Mouse (Mus musculus): ENCODE data around the gene Gata2. TPM values are rescaled to one million over a fixed set of nuclear protein-coding genes. Genes with fewer than 3 reads are reported as not detected.

Gene Gata2
- polyA plus RNA-seq, 1 experiment from 2014 or later: 31.6 TPM

- peak overlapping the region; percentile 90 for H3K4me2 ChIP-seq (ENCODE audit: low read depth, low read length)
- peaks cover 84% of the 10 kb centered on the region for H3K27me3 ChIP-seq (replicated peaks; ENCODE audit: control insufficient read depth, insufficient read depth, low read length)
- no peak overlapping the region for H3K27ac ChIP-seq (replicated peaks; ENCODE audit: low read depth, low read length)
- WGBS: 3% methylated on average over 49 of the region's 49 CpGs
- no peak for ATAC-seq (ENCODE audit: low read depth)
- H3K4me1 ChIP-seq (ENCODE audit: control insufficient read depth, insufficient read depth, low read length): 0 out of 2 replicates have a peak, but pooled peaks cover 9% of the 10 kb centered on the region
- no peak overlapping the region for H3K9ac ChIP-seq (ENCODE audit: low read depth, low read length)
- H3K4me3 ChIP-seq (ENCODE audit: low read depth, low read length): peak overlapping the region; percentile 54
- no peaks in the 10 kb centered on the region for H3K9me3 ChIP-seq (ENCODE audit: control insufficient read depth, low read length)
- no peak for DNase-seq (ENCODE audit: low spot score)
- H3K36me3 ChIP-seq (ENCODE audit: control insufficient read depth, insufficient read depth, low read length): no peaks in the 10 kb centered on the region
Observed at GRCm38 (mm10) chr6:88190310-88191023, 3.2 kb upstream of the Gata2 start.

DNA sequence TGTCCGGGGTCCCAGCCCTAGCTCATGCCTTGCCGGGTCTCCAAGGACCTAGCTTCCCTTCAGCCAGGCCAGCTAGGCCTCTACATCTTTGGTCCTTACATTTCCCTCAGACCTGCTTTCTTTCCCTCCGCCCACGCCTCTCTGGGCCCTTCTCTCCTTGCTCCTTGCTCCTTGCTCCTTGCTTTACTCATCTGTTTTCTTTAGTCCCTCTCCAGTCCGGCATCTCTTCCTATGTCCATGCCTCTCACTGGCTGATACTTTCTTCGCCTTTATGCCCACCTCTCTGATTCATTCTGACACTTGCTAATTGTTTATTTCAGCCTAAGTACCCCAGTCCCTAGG is 2.7 kb upstream of the Gata2 start:
- 27% methylated on average over 6 of the region's 6 CpGs for WGBS

GRCm38 (mm10) chr6:88191411-88192070 is 2.1 kb upstream of the Gata2 start:
- DNase-seq (ENCODE audit: low spot score) (no peak), ATAC-seq (ENCODE audit: low read depth) (no peak)
- Histone ChIP-seq H3K27ac (replicated peaks; ENCODE audit: low read depth, low read length) (no peak overlapping the region), H3K9ac (ENCODE audit: low read depth, low read length) (no peak overlapping the region), H3K27me3 (replicated peaks; ENCODE audit: control insufficient read depth, insufficient read depth, low read length) (peaks cover 93% of the 10 kb centered on the region), H3K4me3 (ENCODE audit: low read depth, low read length) (no peak overlapping the region), H3K9me3 (ENCODE audit: control insufficient read depth, low read length) (no peaks in the 10 kb centered on the region), H3K4me1 (ENCODE audit: control insufficient read depth, insufficient read depth, low read length) (0 out of 2 replicates have a peak, but pooled peaks cover 9% of the 10 kb centered on the region), H3K36me3 (ENCODE audit: control insufficient read depth, insufficient read depth, low read length) (no peaks in the 10 kb centered on the region), H3K4me2 (ENCODE audit: low read depth, low read length) (no peak overlapping the region)
- 25% methylated on average over 4 of the region's 4 CpGs for WGBS

More for the DNA sequence above, 2.7 kb upstream of the Gata2 start:
- Histone ChIP-seq H3K27ac (replicated peaks; ENCODE audit: low read depth, low read length) (no peak overlapping the region), H3K27me3 (replicated peaks; ENCODE audit: control insufficient read depth, insufficient read depth, low read length) (peaks cover 90% of the 10 kb centered on the region), H3K4me3 (ENCODE audit: low read depth, low read length) (no peak overlapping the region), H3K4me1 (ENCODE audit: control insufficient read depth, insufficient read depth, low read length) (0 out of 2 replicates have a peak, but pooled peaks cover 9% of the 10 kb centered on the region), H3K9me3 (ENCODE audit: control insufficient read depth, low read length) (no peaks in the 10 kb centered on the region), H3K4me2 (ENCODE audit: low read depth, low read length) (no peak overlapping the region), H3K36me3 (ENCODE audit: control insufficient read depth, insufficient read depth, low read length) (no peaks in the 10 kb centered on the region), H3K9ac (ENCODE audit: low read depth, low read length) (no peak overlapping the region)
- no peak for DNase-seq (ENCODE audit: low spot score)
- no peak for ATAC-seq (ENCODE audit: low read depth)

DNA sequence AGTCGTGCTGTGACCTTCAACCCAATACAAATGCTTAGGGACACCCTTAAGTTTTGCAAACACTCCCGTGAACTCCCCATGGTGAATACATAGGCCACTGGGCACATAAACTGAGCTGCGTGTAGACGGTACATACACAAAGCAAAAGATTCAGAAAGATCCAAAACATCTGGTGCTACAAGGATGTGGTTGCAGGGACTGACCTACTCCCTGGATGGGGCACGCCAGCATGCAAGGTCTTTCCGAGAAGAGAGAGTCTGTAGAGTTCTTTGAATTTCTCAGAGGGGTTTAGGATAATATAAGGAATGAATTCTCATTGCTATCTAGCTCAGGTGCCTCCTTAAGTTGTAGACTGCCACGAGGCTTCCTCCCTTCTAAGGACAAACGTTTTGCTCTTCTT is 935 bp upstream of the Gata2 start:
- no peak overlapping the region for H3K9ac ChIP-seq (ENCODE audit: low read depth, low read length)
- H3K4me3 ChIP-seq (ENCODE audit: low read depth, low read length): no peak overlapping the region
- 0 out of 2 replicates have a peak overlapping the region, but pooled peaks have one; percentile 77 for H3K4me2 ChIP-seq (ENCODE audit: low read depth, low read length)
- no peaks in the 10 kb centered on the region for H3K9me3 ChIP-seq (ENCODE audit: control insufficient read depth, low read length)
- no peak for ATAC-seq (ENCODE audit: low read depth)
- H3K4me1 ChIP-seq (ENCODE audit: control insufficient read depth, insufficient read depth, low read length): peaks cover 15% of the 10 kb centered on the region; the same call in 1 of the 2 replicates
- H3K27me3 ChIP-seq (replicated peaks; ENCODE audit: control insufficient read depth, insufficient read depth, low read length): peaks cover 99% of the 10 kb centered on the region
- WGBS: 15% methylated on average over 8 of the region's 8 CpGs
- no peaks in the 10 kb centered on the region for H3K36me3 ChIP-seq (ENCODE audit: control insufficient read depth, insufficient read depth, low read length)
- no peak for DNase-seq (ENCODE audit: low spot score)
- no peak overlapping the region for H3K27ac ChIP-seq (replicated peaks; ENCODE audit: low read depth, low read length)

DNA sequence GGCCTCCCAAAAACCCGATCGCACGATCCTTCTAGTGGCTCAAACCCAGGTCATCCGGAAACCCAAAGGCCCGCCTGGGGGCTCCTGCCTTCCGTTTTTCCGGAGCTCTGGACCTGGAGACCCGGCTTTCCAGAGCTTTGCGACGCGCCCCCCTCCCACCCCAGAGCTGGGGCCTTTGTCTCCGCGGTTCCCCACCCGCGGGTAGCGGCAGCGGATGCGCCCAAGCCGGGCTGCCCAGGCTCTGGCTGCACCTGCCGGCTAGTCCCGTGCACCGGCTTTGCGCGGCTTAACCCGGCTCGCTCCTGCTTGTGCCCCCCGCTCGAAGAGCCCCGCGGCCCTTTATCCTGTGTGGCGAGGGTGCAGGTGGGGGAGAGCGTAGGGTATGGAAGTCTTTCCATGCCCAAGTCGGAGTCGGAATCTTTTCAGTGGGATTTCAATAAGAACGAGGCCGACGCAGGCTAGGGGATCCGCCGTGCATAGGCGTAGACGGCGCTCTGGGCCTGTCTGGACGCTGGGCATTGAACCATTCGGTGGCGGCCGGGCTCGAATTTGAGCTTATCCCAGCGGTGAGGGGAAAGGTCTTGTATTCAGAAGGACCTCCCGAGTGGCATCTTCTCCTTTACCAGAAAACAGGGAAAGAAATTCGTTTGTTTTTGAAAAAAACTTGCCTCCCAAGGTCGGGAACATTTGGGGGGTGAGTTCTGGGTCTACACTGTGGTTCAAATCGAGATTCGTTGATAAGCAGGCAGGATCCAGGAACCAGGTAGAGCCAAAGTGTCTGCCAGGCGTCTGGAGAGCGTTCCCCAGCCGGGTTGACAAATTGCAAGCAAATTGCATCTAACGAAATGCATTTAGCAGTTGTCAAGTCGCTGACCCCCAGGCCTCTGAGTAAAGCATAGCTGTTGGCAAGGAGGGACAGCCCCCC is 624 bp downstream of the Gata2 start:
- peaks cover 22% of the 10 kb centered on the region for H3K4me1 ChIP-seq (ENCODE audit: control insufficient read depth, insufficient read depth, low read length)
- peak overlapping the region; percentile 51 for H3K4me3 ChIP-seq (ENCODE audit: low read depth, low read length)
- H3K36me3 ChIP-seq (ENCODE audit: control insufficient read depth, insufficient read depth, low read length): no peaks in the 10 kb centered on the region
- WGBS: 2% methylated on average over 53 of the region's 58 CpGs
- no peaks in the 10 kb centered on the region for H3K9me3 ChIP-seq (ENCODE audit: control insufficient read depth, low read length)
- no peak overlapping the region for H3K27ac ChIP-seq (replicated peaks; ENCODE audit: low read depth, low read length)
- peaks cover 99% of the 10 kb centered on the region for H3K27me3 ChIP-seq (replicated peaks; ENCODE audit: control insufficient read depth, insufficient read depth, low read length)
- no peak for ATAC-seq (ENCODE audit: low read depth)
- peak overlapping the region; percentile 77 for H3K4me2 ChIP-seq (ENCODE audit: low read depth, low read length)
- no peak for DNase-seq (ENCODE audit: low spot score)
- peak overlapping the region; percentile 66 for H3K9ac ChIP-seq (ENCODE audit: low read depth, low read length)

DNA sequence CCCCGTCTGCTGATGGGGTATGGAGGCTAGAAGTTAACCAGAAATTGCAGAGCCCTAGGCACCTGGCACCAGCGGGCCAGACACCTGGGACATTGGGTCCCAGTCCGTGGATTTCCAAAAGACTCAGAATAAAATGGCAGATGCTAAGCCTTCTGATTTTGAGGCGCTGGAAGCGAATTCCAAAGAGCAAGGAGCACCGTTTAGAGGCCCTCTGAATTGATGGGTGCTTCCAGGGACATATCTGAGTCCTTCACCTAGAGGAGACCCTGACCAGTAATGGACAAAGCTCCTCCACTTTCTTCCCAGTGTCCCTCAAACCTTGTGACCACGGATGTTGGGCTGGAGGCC is 1.3 kb downstream of the Gata2 start:
- H3K4me3 ChIP-seq (ENCODE audit: low read depth, low read length): peak overlapping the region; percentile 51
- H3K4me1 ChIP-seq (ENCODE audit: control insufficient read depth, insufficient read depth, low read length): peaks cover 22% of the 10 kb centered on the region
- H3K36me3 ChIP-seq (ENCODE audit: control insufficient read depth, insufficient read depth, low read length): no peaks in the 10 kb centered on the region
- no peak overlapping the region for H3K27ac ChIP-seq (replicated peaks; ENCODE audit: low read depth, low read length)
- peak overlapping the region; percentile 66; the same call in 1 of the 2 replicates for H3K9ac ChIP-seq (ENCODE audit: low read depth, low read length)
- ATAC-seq (ENCODE audit: low read depth) (no peak), DNase-seq (ENCODE audit: low spot score) (no peak)
- no peaks in the 10 kb centered on the region for H3K9me3 ChIP-seq (ENCODE audit: control insufficient read depth, low read length)
- peaks cover 99% of the 10 kb centered on the region for H3K27me3 ChIP-seq (replicated peaks; ENCODE audit: control insufficient read depth, insufficient read depth, low read length)
- 15% methylated on average over 7 of the region's 7 CpGs for WGBS
- peak overlapping the region; percentile 77 for H3K4me2 ChIP-seq (ENCODE audit: low read depth, low read length)

- peaks cover 99% of the 10 kb centered on the region for H3K27me3 ChIP-seq (replicated peaks; ENCODE audit: control insufficient read depth, insufficient read depth, low read length)
- peaks cover 16% of the 10 kb centered on the region for H3K4me1 ChIP-seq (ENCODE audit: control insufficient read depth, insufficient read depth, low read length)
- peak overlapping the region; percentile 77 for H3K4me2 ChIP-seq (ENCODE audit: low read depth, low read length)
- DNase-seq (ENCODE audit: low spot score) (no peak), ATAC-seq (ENCODE audit: low read depth) (no peak)
- peak overlapping the region; percentile 76 for H3K27ac ChIP-seq (replicated peaks; ENCODE audit: low read depth, low read length)
- peak overlapping the region; percentile 66 for H3K9ac ChIP-seq (ENCODE audit: low read depth, low read length)
- no peaks in the 10 kb centered on the region for H3K36me3 ChIP-seq (ENCODE audit: control insufficient read depth, insufficient read depth, low read length)
- H3K9me3 ChIP-seq (ENCODE audit: control insufficient read depth, low read length): no peaks in the 10 kb centered on the region
- H3K4me3 ChIP-seq (ENCODE audit: low read depth, low read length): peak overlapping the region; percentile 51
- WGBS: 5% methylated on average over 33 of the region's 33 CpGs
Observed at GRCm38 (mm10) chr6:88196054-88196732, 2.5 kb downstream of the Gata2 start.

GRCm38 (mm10) chr6:88196733-88197312 is 3.1 kb downstream of the Gata2 start:
- under 1% methylated on average over 25 of the region's 44 CpGs for WGBS

More at GRCm38 (mm10) chr6:88196733-88197312, 3.1 kb downstream of the Gata2 start:
- Histone ChIP-seq H3K9ac (ENCODE audit: low read depth, low read length) (peak overlapping the region; percentile 66), H3K4me1 (ENCODE audit: control insufficient read depth, insufficient read depth, low read length) (peaks cover 16% of the 10 kb centered on the region), H3K27ac (replicated peaks; ENCODE audit: low read depth, low read length) (peak overlapping the region; percentile 76), H3K4me2 (ENCODE audit: low read depth, low read length) (peak overlapping the region; percentile 77), H3K4me3 (ENCODE audit: low read depth, low read length) (peak overlapping the region; percentile 51), H3K36me3 (ENCODE audit: control insufficient read depth, insufficient read depth, low read length) (no peaks in the 10 kb centered on the region), H3K27me3 (replicated peaks; ENCODE audit: control insufficient read depth, insufficient read depth, low read length) (peaks cover 98% of the 10 kb centered on the region), H3K9me3 (ENCODE audit: control insufficient read depth, low read length) (no peaks in the 10 kb centered on the region)
- DNase-seq (ENCODE audit: low spot score) (no peak), ATAC-seq (ENCODE audit: low read depth) (no peak)
